Mouse (Mus musculus) urinary bladder, adult 18-20 months (tissue): Measurements from ENCODE around the gene Fam107b.
"Not testable (repeated sequence)": the region's sequence is repeated elsewhere in the genome, so short reads cannot be mapped to it uniquely, and the experiment has no call there.

Experiments used
- DNase-seq, 2 experiments: peaks; one replicate each; pipeline ENCODE4 v3.0.0; 2022; ENCODE audit warnings: low spot score in 2 of 2, mixed read lengths in 2 of 2

Fam107b gene

DNA sequence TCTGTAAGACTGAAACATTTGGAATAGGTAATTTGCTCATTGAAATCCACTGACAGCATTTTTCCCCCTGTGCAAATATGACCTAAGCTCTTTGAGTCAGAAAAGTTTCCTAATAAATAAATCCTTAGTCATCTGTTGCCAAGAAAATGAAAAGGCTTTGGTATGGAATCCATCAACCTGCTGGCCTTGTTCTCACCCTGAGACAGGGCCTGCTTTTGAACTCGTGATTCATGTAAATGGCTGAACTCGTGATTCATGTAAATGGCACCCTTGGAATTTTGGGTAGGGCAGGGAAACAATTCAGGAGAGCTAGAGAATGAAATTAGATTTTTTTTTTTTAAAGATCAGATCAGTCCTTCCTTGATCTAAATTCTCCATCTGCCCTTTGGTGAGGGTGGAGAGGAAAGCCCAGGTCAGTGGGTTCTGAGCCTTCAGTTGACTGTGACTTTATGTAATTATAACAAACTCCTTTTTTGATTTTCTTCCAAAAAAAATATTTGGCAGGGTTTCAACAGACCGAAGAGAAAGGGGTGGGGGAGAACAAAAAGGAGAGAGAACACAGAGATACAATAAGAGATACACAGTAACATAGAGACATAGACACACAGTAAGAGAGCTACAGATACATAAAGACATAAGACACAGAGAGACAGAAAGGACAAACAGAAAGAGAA, 142.2 kb downstream of the Fam107b start:
- DNase-seq = no peak

DNA sequence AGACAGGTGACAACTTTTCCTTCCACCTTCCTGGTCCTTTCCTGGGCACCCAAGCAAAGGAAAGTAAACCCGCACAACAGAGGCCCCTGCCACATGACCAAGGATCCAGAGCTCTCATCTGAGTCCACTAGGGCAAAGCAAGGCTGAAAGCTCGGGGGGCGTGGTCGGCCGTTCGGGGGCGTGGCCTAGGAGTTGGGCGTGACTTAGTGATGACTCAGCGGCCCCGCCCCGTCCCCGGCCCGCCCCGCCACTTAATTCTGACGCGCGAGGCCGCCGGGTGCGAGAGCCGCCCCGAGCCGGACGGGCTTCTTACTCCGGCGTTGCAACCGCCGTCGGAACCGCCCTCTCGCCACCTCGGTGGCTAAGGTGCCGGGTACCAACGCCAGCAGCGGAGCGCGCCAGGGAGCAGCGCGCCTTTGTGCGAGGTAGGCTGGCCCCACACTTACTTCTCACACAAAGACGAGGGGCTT, 143.0 kb downstream of the Fam107b start:
- peak; percentile 92 to 95 for DNase-seq

DNA sequence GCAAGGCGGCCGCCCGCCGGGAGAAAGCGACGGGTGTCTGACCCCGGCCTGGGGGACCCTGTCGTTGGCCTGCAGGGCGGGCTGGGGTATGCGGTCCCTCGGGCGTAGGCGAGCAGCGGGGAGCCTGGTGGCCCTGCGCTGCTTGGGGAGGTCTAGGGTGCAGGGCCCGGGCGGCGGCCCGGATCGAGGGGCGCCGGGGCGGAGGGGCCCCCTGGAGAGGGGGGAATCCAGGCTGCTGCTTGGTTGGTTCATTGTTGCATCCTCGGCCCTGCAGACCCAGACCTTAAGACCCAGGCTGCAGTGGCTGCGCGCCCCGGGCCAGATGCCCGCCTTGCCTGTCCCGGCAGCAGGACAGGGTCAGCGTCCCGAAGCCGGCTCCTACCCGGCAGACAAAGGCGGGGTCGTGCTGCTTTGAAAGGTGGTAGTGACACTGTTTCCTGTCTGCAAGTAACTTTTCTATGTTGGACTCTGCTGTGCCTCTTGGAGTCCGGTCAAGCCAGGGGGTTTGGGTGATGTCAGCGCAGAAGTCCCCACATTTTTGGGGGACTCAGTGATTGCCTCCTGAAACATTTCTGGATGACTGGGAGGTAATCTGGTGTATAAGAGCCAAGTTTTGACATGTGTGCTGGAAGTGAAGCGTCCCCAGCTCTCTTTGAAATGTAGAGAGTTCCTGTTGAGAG, 143.5 kb downstream of the Fam107b start:
- peak in 1 of 2 experiments; percentile 37 for DNase-seq

GRCm38 (mm10) chr2:3714511-3714910, 144.2 kb downstream of the Fam107b start:
- no peak for DNase-seq

- no peak for DNase-seq
Observed at GRCm38 (mm10) chr2:3715424-3715823, 145.1 kb downstream of the Fam107b start.

DNA sequence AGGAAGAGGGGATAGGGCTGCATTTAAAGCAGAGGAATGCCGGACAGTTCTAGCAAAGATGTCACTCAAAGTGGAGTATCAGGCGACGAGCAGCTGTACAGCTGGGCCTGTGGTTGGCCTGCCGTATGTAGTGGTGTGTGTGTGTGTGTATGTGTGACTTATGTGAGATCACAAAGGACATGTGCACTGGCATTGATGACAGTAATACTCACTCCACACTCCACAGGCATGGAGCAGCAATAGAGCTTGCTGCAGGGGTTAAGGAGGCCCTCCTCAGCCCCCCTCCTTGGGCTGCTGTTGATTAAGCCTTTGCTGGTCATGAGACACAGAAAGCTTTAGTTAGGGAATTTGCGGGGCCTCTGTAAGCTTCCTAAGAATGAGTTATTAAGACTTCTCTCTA, 147.0 kb downstream of the Fam107b start:
- no peak for DNase-seq

- no peak for DNase-seq
Observed at GRCm38 (mm10) chr2:3717847-3718246, 147.6 kb downstream of the Fam107b start.

DNA sequence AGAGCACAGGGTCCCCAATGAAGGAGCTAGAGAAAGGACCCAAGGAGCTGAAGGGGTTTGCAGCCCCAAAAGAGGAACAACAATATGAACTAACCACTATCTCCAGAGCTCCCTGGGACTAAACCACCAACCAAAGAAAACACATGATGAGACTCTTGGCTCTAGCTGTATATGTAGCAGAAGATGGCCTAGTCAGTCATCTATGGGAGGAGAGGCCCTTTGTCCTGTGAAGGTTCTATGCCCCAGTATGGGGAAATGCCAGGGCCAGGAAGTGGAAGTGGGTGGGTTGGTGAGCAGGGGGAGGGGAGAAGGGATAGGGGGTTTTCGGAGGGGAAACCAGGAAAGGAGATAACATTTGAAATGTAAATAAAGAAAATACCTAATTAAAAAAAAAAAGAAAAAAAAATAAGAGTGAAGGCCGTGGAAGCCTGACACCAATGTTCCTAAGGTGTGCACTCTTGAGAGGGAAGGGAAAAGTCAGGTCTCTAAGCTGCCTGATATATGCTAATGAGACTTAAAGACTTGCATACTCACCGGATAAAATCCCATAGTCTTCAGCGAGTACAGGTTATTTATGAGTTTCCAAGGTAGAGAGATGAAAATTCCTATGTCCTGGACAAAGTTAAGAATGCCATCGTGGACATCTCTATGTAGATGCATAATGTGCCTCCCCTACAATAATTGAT, 149.3 kb downstream of the Fam107b start:
- not testable (repeated sequence) for DNase-seq

- no peak for DNase-seq
Observed at GRCm38 (mm10) chr2:3721107-3721506, 150.8 kb downstream of the Fam107b start.

DNA sequence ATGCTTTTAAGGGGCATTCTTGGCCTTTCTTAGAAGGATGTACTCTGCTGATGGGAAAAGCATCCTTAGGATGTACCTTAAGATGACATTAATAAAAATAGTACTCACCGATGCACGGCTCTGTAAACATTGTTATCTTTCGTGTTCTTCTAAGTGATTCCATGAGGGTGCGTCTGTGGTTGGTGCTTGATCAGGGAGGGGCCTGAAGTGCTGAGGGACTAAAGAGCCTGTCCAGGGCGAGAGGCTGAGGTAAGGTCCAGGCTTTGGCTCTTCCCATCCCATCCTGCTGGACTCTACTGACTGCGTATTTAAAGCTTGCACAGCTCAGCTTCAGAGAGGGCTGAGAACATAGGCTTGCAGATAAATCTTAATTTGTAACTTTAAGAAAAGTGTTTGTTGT, 151.7 kb downstream of the Fam107b start:
- DNase-seq = no peak

- DNase-seq = no peak
Observed at GRCm38 (mm10) chr2:3723391-3724106, 153.3 kb downstream of the Fam107b start.

DNA sequence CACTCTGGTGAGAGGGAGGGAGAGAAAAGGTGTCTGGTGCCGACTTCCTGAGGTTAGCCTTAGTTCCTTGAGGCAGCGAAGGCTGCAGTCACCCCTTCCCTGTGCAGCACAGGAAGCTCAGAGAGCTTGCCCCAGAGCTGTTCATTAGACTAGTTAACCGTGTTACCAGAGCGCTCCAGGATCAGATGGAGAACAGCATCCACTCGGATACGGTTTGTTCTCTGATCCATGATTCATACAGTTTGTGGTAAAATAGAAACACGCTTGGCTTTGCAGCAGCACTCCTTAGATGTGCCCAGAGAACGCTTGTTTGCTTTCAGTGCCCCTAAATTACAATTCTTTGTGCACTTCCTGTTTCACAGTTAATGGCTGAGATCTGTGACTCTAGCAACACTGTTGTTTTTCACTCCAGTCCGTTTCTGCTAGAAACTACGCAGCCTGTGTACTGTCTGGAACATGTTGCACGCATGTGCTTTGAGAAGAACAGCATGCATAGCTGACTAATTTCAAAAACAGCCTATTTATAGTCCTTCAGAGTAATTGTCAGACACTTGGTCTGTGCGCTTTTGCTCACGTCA, 156.3 kb downstream of the Fam107b start:
- no peak for DNase-seq

DNA sequence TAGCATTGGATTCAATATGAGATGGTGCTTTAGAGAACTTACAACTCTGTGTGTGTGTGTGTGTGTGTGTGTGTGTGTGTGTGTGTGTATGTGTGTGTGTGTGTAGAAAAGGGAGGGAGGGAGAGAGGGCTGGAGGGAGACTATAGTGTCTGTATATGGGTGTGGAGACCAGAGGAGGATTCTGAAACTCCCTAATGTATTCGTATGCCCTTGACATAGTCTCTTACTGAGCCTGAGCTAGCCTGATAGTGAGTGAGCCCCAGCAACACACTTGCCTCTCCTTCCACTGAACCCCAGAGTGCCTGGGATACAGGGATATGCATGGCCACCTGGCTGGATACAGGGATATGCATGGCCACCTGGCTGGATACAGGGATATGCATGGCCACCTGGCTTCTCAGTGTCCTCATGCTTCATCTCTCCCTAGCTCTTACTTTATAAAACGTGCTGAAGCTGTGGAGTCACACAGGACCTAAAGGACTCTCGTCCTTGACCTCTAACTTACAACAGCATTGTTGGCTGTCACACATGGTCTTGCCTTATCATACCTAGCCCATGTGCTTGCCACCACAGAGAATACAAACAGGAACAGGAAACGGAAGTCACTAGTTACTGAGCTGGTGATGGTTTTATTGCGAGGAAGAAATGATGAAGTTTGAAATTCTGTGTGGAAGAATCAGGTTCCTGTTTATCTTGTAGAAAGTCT, 157.1 kb downstream of the Fam107b start:
- no peak for DNase-seq

GRCm38 (mm10) chr2:3728090-3728489, 157.8 kb downstream of the Fam107b start:
- no peak for DNase-seq

GRCm38 (mm10) chr2:3729586-3729985, 159.3 kb downstream of the Fam107b start:
- DNase-seq = no peak

GRCm38 (mm10) chr2:3730744-3731143, 160.5 kb downstream of the Fam107b start:
- DNase-seq = no peak

- DNase-seq = no peak
Observed at GRCm38 (mm10) chr2:3731316-3732015, 161.2 kb downstream of the Fam107b start.

- DNase-seq = no peak
Observed at GRCm38 (mm10) chr2:3737917-3738694, 167.8 kb downstream of the Fam107b start.

DNA sequence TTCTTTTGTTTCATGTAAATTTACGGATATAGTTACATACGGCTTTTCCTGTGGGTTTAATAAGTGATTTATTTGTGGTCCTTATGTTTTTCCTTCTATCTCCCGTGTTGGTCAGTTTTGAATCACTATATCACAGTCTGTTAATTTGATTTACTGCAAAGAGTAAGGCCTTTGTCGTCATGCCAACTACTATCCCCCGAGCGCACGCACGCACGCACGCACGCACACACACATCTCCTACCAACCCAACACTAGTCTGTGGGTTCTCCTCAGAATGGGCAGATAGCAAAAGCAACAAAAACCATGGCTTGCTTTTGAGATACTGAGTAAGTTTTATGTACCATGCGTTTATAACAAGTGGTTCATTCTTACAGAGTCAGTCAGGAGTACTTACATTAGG, 168.4 kb downstream of the Fam107b start:
- no peak for DNase-seq
